Mouse (Mus musculus): Measurements from ENCODE around the gene Pitpnc1. TPM values are rescaled to one million over a fixed set of nuclear protein-coding genes. Genes with fewer than 3 reads are reported as not detected.

Gene Pitpnc1
- total RNA-seq, 2 experiments from 2014 or later, result 14.7 to 35.2 TPM

GRCm38 (mm10) chr11:107209818-107210217, 260.7 kb downstream of the Pitpnc1 start:
- ATAC-seq (replicated peaks; ENCODE audit: low FRiP score, poor library complexity, severe bottlenecking), result no peak

- no peak for ATAC-seq (replicated peaks; ENCODE audit: low FRiP score, poor library complexity, severe bottlenecking)
Observed at GRCm38 (mm10) chr11:107201773-107202172, 268.7 kb downstream of the Pitpnc1 start.

GRCm38 (mm10) chr11:107199281-107199680, 271.2 kb downstream of the Pitpnc1 start:
- ATAC-seq (replicated peaks; ENCODE audit: low FRiP score, poor library complexity, severe bottlenecking), result peak; percentile 49; the same call in 1 of the 2 replicates

GRCm38 (mm10) chr11:107195334-107195733, 275.2 kb downstream of the Pitpnc1 start:
- no peak for ATAC-seq (replicated peaks; ENCODE audit: low FRiP score, poor library complexity, severe bottlenecking)

- ATAC-seq (replicated peaks; ENCODE audit: low FRiP score, poor library complexity, severe bottlenecking), result no peak
Observed at GRCm38 (mm10) chr11:107190376-107190775, 280.1 kb downstream of the Pitpnc1 start.

- peak; percentile 96 for ATAC-seq (replicated peaks; ENCODE audit: low FRiP score, poor library complexity, severe bottlenecking)
Observed at GRCm38 (mm10) chr11:107188565-107189552, 281.6 kb downstream of the Pitpnc1 start, which contains the start of gene Nol11. Gene Nol11, minus strand, starts transcription at chr11:107189381.

GRCm38 (mm10) chr11:107183777-107184176, 286.7 kb downstream of the Pitpnc1 start:
- no peak for ATAC-seq (replicated peaks; ENCODE audit: low FRiP score, poor library complexity, severe bottlenecking)

- ATAC-seq (replicated peaks; ENCODE audit: low FRiP score, poor library complexity, severe bottlenecking), result no peak
Observed at GRCm38 (mm10) chr11:107161215-107161614, 309.3 kb downstream of the Pitpnc1 start.

- ATAC-seq (replicated peaks; ENCODE audit: low FRiP score, poor library complexity, severe bottlenecking), result peak; percentile 73
Observed at GRCm38 (mm10) chr11:107159034-107159433, 311.5 kb downstream of the Pitpnc1 start.

Other genes starting within 250 kb of the Pitpnc1 start
- 34.0 and 44.0 TPM in 2 replicates for gene Psmd12, start 8.8 kb upstream of the Pitpnc1 start, total RNA-seq (2015; ENCODE audit: low replicate concordance)
- gene Psmd12, start 8.8 kb upstream of the Pitpnc1 start, total RNA-seq (2017; ENCODE audit: low replicate concordance), result 74.1 and 85.4 TPM in 2 replicates
- gene Helz, start 77.2 kb upstream of the Pitpnc1 start, total RNA-seq (2015; ENCODE audit: low replicate concordance), result 7.9 and 8.8 TPM in 2 replicates
- 7.3 and 8.0 TPM in 2 replicates for gene Helz, start 77.2 kb upstream of the Pitpnc1 start, total RNA-seq (2017; ENCODE audit: low replicate concordance)
- not detected in 2 replicates for gene Cacng1, start 245.8 kb upstream of the Pitpnc1 start, total RNA-seq (2015; ENCODE audit: low replicate concordance)
- gene Cacng1, start 245.8 kb upstream of the Pitpnc1 start, total RNA-seq (2017; ENCODE audit: low replicate concordance), result not detected in 2 replicates

Data from erythroid progenitor cell, adult 5-6 weeks (primary cell).